Mouse (Mus musculus) midbrain, embryonic 10.5 days (tissue): ENCODE data around the gene Tspan7. TPM values are rescaled to one million over a fixed set of nuclear protein-coding genes. Genes with fewer than 3 reads are reported as not detected.

ENCODE experiments used
- DNase-seq: peaks from one replicate; pipeline ENCODE4 v3.0.0-alpha.2; 2017; ENCODE audit warnings: low spot score
- H3K27ac ChIP-seq: fragments of 300-500 bp; sonication (generic); replicated peaks from 2 replicates; pipeline ENCODE4 v1.5.1; 2016; ENCODE audit warnings: mild to moderate bottlenecking
- H3K27me3 ChIP-seq: fragments of 300-500 bp; sonication (generic); 2 replicates; pipeline ENCODE4 v1.6.1; 2016; ENCODE audit warnings: low read depth, mild to moderate bottlenecking; ENCODE audit not compliant: poor library complexity, severe bottlenecking
- H3K36me3 ChIP-seq: fragments of 300-500 bp; sonication (generic); 2 replicates; pipeline ENCODE4 v1.6.1; 2016; ENCODE audit warnings: mild to moderate bottlenecking, moderate library complexity
- H3K4me1 ChIP-seq: fragments of 300-500 bp; sonication (generic); 2 replicates; pipeline ENCODE4 v1.6.1; 2016
- H3K4me3 ChIP-seq: fragments of 300-500 bp; sonication (generic); 2 replicates; pipeline ENCODE4 v1.5.1; 2016; ENCODE audit warnings: mild to moderate bottlenecking, moderate library complexity
- H3K9me3 ChIP-seq: fragments of 300-500 bp; sonication (generic); replicated peaks from 2 replicates; pipeline ENCODE4 v1.6.1; 2016; ENCODE audit warnings: mild to moderate bottlenecking
- WGBS: fragments of 180-500 bp; shearing (Covaris S2); methylation state at CpG from one replicate; pipeline ENCODE4 v1.1.7; 2016; 5-methylcytosine and 5-hydroxymethylcytosine counted together
- polyA plus RNA-seq: library from polyadenylated mRNA; unstranded; fragments of >200 nt; fragmentation: Nextera tagmentation; extraction: Ambion mirVana; gene quantifications from 2 replicates; pipeline ENCODE4 v1.2.1, GENCODE M21; 2016

Tspan7 gene
- 71.1 and 77.5 TPM in 2 replicates for polyA plus RNA-seq

DNA sequence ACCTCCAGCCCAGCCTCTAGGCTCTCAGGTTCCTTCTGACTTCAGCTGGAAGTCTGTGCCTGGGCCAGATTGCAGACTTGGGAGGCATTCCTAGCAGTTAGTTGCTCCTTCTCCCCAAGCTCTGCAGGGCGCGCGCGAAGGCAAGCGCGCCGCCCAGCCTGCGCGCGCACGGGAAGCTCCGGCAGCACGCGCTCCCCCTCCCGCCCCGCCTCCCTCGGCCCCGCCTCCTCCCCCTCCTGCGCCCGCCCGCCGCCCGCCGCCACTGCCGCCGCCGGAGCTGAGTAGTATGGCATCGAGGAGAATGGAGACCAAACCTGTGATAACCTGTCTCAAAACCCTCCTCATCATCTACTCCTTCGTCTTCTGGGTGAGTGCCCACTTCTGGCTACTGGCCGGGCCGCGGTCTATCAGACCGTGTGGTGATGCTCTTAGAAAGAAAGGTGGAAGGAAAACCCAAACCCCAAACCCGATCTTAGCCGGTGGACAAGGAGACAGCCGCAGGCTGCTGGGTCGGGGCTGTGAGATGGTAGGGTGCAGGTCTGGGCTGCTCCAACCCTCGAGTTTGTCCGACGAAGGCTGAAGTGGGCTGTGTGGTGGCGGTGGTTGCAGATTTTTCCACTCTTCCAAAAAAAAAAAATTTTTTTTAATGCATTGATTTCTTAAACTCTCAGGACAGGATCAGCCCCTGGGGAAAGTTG, at the start of gene Tspan7:
TSS of gene Tspan7 (plus strand) at position 287 of the 698 bp plus-strand sequence.
- Histone ChIP-seq H3K4me3 (peak within 1 kb of the TSS; percentile 57), H3K27me3 (0 out of 2 replicates have a peak, but pooled peaks cover 9% of the 10 kb centered on the region), H3K9me3 (no peaks in the 10 kb centered on the region), H3K27ac (peak within 1 kb of the TSS; percentile 81), H3K36me3 (no peaks in the 10 kb centered on the region), H3K4me1 (0 out of 2 replicates have a peak, but pooled peaks cover 4% of the 10 kb centered on the region)
- 17% methylated on average over 33 of the region's 41 CpGs for WGBS
- peak; percentile 75 for DNase-seq

DNA sequence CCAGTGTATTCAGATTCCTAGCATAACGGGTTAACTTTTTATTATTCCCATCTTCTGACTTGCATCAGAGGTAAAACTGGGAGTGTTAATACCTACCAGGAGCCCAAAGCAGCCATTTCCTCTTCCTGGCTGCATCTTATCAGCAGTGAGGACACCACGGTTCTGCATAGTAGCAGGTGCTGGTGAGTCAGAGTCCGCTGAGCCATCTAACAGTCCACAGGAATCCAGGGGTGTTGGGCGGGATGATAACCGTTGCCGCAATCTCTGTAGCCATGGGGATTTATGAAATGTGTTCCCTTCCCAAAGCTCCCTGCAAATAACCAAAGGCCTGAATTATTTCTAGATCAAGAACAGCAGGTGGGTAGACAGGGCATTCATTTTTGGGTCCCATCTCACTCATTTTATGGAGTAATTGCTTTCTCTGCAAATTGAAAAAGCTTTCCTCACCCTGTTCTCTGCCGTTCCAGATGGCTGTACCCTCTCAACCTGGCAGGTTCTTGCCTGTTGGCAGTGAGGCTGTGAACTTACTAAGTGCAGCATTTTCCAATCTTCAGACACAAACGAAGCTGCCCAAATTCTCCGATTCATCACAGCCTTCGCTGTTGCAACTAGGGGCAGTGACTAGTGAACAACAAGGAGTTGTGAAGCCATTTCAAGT, 35.5 kb upstream of the Tspan7 start:
- Histone ChIP-seq H3K27me3 (no peaks in the 10 kb centered on the region), H3K9me3 (no peaks in the 10 kb centered on the region), H3K36me3 (no peaks in the 10 kb centered on the region), H3K4me1 (no peaks in the 10 kb centered on the region), H3K27ac (no peak overlapping the region), H3K4me3 (no peak overlapping the region)
- DNase-seq: no peak
- 87% methylated on average over 10 of the region's 10 CpGs for WGBS

DNA sequence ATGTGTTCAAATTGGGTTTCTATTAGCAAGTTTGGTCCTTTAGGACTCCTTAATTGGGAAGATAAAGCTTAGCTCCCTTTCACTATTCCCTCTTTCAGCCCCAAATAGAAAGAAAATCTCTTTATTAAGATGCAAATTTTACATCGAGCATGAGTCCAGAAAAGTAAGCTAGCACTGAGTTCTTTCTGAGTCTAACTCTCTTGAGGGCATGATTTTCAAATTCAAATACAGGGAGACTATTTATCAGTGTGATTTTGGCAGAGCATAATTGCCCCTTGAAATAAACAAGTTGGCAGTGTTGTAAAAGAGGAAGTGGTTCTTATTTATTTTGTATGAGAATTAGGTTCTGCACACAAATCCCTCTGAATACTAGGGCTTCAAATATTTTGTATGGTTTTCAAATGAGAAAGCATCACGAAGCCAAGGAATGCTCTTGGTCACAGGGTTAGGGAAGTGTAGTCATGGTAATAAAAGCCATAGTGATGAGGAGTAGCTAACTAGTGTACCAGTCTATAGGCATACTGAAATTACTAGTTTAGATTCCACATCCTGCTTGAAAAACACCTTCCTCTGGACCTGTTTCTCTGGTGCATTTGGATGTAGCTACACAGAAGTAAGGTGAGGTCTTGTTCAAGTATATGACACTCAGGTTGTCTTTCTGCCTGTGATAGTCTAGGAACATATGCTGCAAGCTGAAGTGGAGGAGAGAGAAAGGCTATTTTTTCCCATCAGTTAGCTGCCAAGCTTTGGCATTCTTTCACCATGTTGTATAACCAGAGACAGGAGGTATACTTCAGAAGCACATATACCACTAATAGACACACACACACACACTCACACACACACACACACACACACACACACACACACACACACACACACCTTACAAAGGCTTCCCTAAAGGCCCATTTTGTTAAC, 34.6 kb upstream of the Tspan7 start:
- H3K9me3 ChIP-seq: no peaks in the 10 kb centered on the region
- no peak overlapping the region for H3K4me3 ChIP-seq
- H3K27me3 ChIP-seq: no peaks in the 10 kb centered on the region
- H3K27ac ChIP-seq: no peak overlapping the region
- WGBS: 59% methylated on average over 2 of the region's 2 CpGs
- H3K36me3 ChIP-seq: no peaks in the 10 kb centered on the region
- DNase-seq: no peak
- H3K4me1 ChIP-seq: no peaks in the 10 kb centered on the region

DNA sequence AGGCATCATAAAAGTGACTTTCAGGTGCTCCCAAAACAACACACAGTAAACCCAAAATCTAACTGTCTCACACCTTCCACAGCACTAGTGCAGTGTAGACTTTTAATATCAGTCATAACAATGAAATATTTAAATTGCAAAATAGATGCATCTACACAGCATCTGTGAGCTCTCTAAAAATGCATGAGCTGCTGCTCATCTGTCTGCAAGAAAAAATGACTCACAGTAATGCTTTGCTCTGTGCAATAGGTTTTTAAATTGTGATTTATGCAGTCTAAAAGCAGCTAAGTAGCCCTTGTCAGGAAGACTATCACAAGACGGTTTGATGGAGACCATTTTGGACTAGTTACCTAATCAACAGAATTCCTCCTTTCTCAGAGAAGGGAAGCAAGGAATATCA, 31.2 kb upstream of the Tspan7 start:
- no peaks in the 10 kb centered on the region for H3K9me3 ChIP-seq
- no peaks in the 10 kb centered on the region for H3K4me1 ChIP-seq
- H3K27ac ChIP-seq: no peak overlapping the region
- H3K27me3 ChIP-seq: no peaks in the 10 kb centered on the region
- no peaks in the 10 kb centered on the region for H3K36me3 ChIP-seq
- no peak overlapping the region for H3K4me3 ChIP-seq
- DNase-seq: no peak
- WGBS: 65% methylated on average over 1 of the region's 1 CpGs

DNA sequence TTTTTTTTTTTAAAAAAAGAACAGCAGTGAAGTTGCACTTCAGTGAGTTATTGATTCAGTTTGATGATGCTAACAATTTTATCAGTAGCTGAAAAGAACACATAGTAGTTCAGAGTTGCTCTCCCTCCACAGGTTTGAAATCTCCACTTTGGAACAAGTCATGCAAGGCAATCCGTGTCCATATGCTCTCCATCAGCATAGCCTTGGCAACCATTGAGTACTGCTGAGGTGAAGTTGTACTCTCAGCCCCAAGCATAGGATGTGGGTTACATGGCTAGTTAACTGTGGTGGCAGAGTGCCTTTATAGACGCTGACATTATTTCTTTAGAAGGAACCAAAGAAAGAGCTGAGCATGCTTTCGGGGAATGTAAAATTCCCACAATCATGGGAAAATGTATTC, 27.7 kb upstream of the Tspan7 start:
- Histone ChIP-seq H3K36me3 (no peaks in the 10 kb centered on the region), H3K9me3 (no peaks in the 10 kb centered on the region), H3K27ac (no peak overlapping the region), H3K4me3 (no peak overlapping the region), H3K4me1 (no peaks in the 10 kb centered on the region), H3K27me3 (no peaks in the 10 kb centered on the region)
- 91% methylated on average over 3 of the region's 3 CpGs for WGBS
- no peak for DNase-seq

DNA sequence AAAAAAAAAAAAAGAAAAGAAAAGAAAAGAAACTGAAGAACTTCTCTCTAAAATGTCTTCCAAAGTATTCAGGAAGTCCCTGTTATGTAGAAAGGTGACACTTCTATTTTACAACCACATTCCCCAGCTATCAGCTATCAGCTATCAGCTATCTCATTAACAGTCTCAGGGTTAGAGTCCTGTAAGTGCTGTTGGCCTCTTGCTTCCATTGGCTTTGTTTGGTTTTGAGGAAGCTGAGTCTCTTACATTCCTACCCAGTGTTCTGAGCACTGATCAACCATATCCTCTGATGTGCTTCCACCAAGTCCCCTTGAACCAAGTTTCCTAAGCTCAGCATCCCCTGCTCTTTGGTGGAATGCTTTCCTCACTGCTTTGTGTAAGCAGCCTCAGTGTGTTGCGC, 7.9 kb upstream of the Tspan7 start:
- no peak overlapping the region for H3K27ac ChIP-seq
- H3K9me3 ChIP-seq: no peaks in the 10 kb centered on the region
- no peaks in the 10 kb centered on the region for H3K27me3 ChIP-seq
- no peak for DNase-seq
- H3K36me3 ChIP-seq: no peaks in the 10 kb centered on the region
- H3K4me1 ChIP-seq: no peaks in the 10 kb centered on the region
- H3K4me3 ChIP-seq: no peak overlapping the region
- WGBS: 94% methylated on average over 1 of the region's 1 CpGs

DNA sequence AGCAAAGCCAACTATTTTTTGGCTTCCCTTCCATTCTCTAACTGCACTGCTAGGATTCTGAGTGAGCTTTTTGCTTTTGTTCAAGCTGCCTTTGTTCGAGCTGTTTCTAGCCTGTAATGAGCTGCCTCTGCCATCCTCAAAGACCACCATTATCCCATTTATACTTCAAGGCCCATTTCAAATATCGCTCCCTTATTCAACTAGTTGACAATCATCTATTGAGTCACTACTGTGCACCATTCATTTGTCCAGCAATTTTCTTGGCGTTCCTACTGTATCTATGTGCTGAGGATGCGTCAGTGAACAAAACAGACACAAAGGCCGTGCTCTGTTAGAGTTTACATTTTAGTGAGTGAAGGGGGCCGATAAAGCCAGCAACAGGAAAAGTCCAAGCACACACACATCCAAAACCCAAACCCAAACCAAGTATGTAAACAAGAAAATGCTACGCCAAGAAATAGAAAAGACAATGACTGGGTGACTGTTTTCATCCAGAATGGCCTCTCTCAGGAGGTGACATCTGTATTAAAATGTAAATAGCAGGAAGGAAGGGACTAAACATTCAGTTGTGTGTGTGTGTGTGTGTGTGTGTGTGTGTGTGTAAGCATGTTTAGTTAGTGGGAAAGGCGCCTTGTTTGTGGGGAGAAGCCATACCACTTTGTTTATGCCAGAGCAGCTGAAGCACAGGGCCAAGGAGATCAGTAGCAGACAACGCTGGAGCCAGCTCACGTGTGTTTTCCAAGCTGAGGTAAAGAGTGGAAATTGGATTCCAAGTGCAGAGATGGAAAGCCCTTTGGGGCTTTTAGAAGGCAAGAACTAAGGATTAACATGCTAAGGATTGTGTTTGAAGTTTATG, 5.7 kb upstream of the Tspan7 start:
- DNase-seq: no peak
- 86% methylated on average over 10 of the region's 10 CpGs for WGBS
- no peaks in the 10 kb centered on the region for H3K27me3 ChIP-seq
- H3K36me3 ChIP-seq: no peaks in the 10 kb centered on the region
- H3K4me1 ChIP-seq: no peaks in the 10 kb centered on the region
- H3K27ac ChIP-seq: no peak overlapping the region
- no peak overlapping the region for H3K4me3 ChIP-seq
- no peaks in the 10 kb centered on the region for H3K9me3 ChIP-seq

DNA sequence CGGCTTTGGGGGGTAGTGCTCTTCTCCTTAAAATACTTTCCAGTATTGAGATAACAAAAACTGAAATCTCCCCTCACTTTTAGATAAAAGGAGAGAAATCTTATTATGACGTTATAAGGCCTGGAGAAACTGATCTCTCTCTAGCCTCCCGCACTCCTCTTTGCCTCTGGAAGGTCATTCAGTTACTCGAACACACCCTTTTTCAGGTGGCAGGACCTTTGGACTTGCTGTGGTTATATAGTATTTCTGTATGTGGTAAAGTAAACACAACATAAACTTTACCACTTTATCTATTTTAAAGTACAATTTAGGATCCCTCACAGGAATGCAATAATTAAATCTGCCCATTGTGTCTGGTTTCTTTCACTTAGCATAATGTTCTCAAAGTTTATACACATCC, 5.0 kb upstream of the Tspan7 start:
- Histone ChIP-seq H3K36me3 (no peaks in the 10 kb centered on the region), H3K9me3 (no peaks in the 10 kb centered on the region), H3K27ac (no peak overlapping the region), H3K4me3 (no peak overlapping the region), H3K4me1 (no peaks in the 10 kb centered on the region), H3K27me3 (no peaks in the 10 kb centered on the region)
- WGBS: 90% methylated on average over 4 of the region's 4 CpGs
- DNase-seq: no peak

DNA sequence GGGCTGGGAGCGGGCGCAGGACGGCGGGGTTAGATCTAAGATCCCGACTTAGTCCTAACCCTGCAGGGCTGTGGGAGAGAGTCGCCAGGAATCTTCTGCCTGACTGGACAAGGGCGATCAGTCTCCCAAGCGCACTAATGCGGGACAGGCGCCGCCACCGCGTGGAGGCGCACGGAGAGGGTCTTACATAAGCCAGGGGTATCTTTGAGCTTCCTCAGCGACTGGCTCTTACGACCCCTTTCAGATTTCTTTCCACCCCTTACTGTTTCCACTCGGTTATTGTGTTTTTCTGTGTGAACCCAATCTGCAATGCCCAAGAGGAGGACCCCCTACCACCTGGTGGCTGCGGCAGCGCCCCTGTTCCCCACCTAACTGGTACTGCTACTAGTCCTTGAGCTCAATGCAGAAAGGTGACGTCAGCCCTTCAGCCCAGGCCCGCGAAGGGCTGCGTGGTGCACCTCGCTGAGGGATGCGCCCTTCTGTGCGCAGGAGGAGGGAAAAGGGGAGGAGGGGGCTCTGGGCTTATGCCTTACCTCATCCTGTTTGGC, 780 bp downstream of the Tspan7 start:
- H3K4me1 ChIP-seq: 0 out of 2 replicates have a peak, but pooled peaks cover 4% of the 10 kb centered on the region
- H3K9me3 ChIP-seq: no peaks in the 10 kb centered on the region
- H3K4me3 ChIP-seq: peak overlapping the region; percentile 57
- DNase-seq: peak; percentile 70
- H3K27me3 ChIP-seq: 0 out of 2 replicates have a peak, but pooled peaks cover 9% of the 10 kb centered on the region
- H3K36me3 ChIP-seq: no peaks in the 10 kb centered on the region
- WGBS: 18% methylated on average over 27 of the region's 27 CpGs
- H3K27ac ChIP-seq: peak overlapping the region; percentile 81

DNA sequence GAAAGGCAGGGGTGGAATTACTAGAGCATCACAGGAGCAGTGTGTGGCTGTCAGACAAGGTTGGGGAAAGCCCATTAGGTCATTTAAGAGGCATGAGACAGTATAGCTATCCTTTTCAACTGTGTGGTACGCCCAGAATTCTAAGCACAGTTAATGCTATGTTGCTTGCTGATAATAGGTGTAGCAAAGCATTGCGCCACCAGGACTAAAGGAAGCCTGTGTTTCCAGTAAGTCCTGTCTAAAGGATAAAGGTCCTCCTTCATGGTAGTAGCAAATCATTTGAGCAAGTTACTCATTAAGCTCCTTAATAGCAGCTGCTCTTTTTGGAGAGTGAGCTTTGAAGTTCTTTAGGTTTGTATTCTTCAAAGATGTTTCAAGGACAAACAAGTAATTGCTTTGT, 13.6 kb downstream of the Tspan7 start:
- no peak overlapping the region for H3K27ac ChIP-seq
- H3K9me3 ChIP-seq: no peaks in the 10 kb centered on the region
- H3K4me3 ChIP-seq: no peak overlapping the region
- no peaks in the 10 kb centered on the region for H3K36me3 ChIP-seq
- no peaks in the 10 kb centered on the region for H3K27me3 ChIP-seq
- H3K4me1 ChIP-seq: no peaks in the 10 kb centered on the region
- DNase-seq: no peak
- WGBS: 81% methylated on average over 2 of the region's 2 CpGs

DNA sequence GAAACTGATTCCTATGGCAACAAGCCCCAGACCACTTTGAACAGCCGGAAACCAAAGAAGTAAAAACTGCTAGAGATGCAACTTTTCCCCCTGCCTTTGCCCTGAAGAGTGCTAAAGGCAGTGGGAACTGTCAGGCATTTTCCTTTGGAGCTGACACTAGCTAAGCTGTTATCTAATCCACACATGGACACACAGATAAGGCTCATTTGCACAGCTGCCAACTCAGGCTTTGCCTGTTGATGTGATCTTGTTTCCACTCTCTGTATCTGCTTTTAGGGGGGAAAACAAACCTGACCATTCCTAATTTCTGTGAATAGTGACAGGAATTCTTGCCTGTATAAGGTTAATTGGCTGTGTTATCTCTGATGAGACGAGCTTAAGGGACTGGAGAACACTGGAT, 17.7 kb downstream of the Tspan7 start:
- DNase-seq: no peak
- Histone ChIP-seq H3K36me3 (no peaks in the 10 kb centered on the region), H3K27me3 (no peaks in the 10 kb centered on the region), H3K4me1 (no peaks in the 10 kb centered on the region), H3K4me3 (no peak overlapping the region), H3K9me3 (no peaks in the 10 kb centered on the region), H3K27ac (no peak overlapping the region)
- WGBS: 78% methylated on average over 2 of the region's 2 CpGs

DNA sequence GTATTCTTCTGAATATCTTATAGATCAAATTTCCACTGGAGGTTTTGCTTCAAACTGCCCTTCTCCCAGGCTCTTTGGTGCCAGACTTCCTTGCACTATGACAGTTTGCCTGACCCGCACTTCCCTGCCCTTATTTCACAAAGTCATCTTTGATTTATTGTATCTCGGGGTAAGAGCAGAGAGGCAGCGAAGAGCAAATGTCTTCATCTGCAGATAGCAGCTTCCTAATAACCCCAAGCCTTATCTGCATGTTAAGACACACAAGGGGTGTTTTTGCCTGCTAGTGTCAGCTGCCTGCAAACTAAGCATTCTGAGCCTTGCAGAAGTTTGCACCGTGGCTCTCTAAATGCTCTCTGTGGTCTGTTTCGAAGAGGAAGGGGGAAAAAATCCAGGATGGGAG, 29.5 kb downstream of the Tspan7 start:
- Histone ChIP-seq H3K4me3 (no peak overlapping the region), H3K27ac (no peak overlapping the region), H3K36me3 (no peaks in the 10 kb centered on the region), H3K27me3 (no peaks in the 10 kb centered on the region), H3K9me3 (no peaks in the 10 kb centered on the region), H3K4me1 (peaks cover 12% of the 10 kb centered on the region; the same call in 1 of the 2 replicates)
- no peak for DNase-seq
- WGBS: 71% methylated on average over 5 of the region's 5 CpGs
